Mouse (Mus musculus) midbrain, embryonic 12.5 days (tissue): Measurements from ENCODE around the gene Cpa4. TPM values are rescaled to one million over a fixed set of nuclear protein-coding genes. Genes with fewer than 3 reads are reported as not detected.
A peak's percentile ranks its signal among the peaks of the same experiment; 100 is the strongest.

Experiments used
- ATAC-seq: fragments of 200-750 bp; cut with Nextera tagmentation; 2 replicates; pipeline ENCODE4 v1.8.0; 2017; ENCODE audit warnings: low read depth, moderate TSS enrichment, moderate library complexity; ENCODE audit not compliant: low FRiP score
- H3K27ac ChIP-seq: fragments of 300-500 bp; sonication (generic); replicated peaks from 2 replicates; pipeline ENCODE4 v1.5.1; 2016; ENCODE audit warnings: mild to moderate bottlenecking
- H3K27me3 ChIP-seq: fragments of 300-500 bp; sonication (generic); 2 replicates; pipeline ENCODE4 v1.6.1; 2016; ENCODE audit warnings: mild to moderate bottlenecking
- H3K36me3 ChIP-seq: fragments of 300-500 bp; sonication (generic); 2 replicates; pipeline ENCODE4 v1.6.1; 2016
- H3K4me1 ChIP-seq: fragments of 300-500 bp; sonication (generic); 2 replicates; pipeline ENCODE4 v1.6.1; 2016
- H3K4me2 ChIP-seq: fragments of 300-500 bp; sonication (generic); replicated peaks from 2 replicates; pipeline ENCODE4 v1.6.1; 2016; ENCODE audit warnings: mild to moderate bottlenecking, moderate library complexity
- H3K4me3 ChIP-seq: fragments of 300-500 bp; sonication (generic); 2 replicates; pipeline ENCODE4 v1.5.1; 2016; ENCODE audit warnings: mild to moderate bottlenecking
- H3K9ac ChIP-seq: fragments of 300-500 bp; sonication (generic); replicated peaks from 2 replicates; pipeline ENCODE4 v1.6.1; 2016; ENCODE audit warnings: mild to moderate bottlenecking, moderate library complexity
- H3K9me3 ChIP-seq: fragments of 300-500 bp; sonication (generic); 2 replicates; pipeline ENCODE4 v1.6.1; 2016; ENCODE audit warnings: mild to moderate bottlenecking
- WGBS: fragments of 180-500 bp; shearing (Covaris S2); methylation state at CpG from one replicate; pipeline ENCODE4 v1.1.7; 2016; 5-methylcytosine and 5-hydroxymethylcytosine counted together
- polyA plus RNA-seq: library from polyadenylated mRNA; unstranded; fragments of >200 nt; fragmentation: Nextera tagmentation; extraction: Ambion mirVana; gene quantifications from 2 replicates; pipeline ENCODE4 v1.2.1, GENCODE M21; 2016

Cpa4 gene
- polyA plus RNA-seq, 1 experiment from 2014 or later, result 1.6 TPM

DNA sequence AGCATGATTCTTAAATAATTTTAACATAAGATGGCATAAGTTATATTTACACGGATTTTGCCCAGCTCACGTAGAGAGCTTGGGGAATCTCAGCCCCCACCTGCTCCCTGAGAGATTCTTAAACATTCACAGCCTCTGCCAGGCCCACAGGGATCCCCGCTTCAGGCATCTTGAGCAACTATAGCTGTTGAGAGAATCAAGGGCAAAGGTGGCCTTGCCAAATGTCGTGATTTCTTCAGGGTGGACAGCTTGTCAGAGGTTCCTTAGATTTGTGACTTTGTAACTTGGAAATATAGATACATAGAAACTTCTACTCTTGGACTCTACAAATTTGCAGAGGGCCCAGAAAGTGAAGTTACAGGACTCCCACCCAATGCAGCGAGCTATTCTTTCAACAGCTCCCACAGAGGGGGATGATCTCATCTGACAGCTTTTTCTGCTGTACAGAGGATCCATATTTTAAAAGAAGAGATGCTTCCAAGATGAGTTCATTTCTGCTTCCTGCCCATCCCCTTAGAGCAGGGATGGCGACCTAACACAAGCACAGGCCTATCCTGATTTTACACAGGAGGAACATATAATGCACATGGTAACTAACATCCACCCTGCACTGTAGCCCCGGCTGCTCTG lies 14.7 kb upstream of the Cpa4 start:
- no peak overlapping the region for H3K4me2 ChIP-seq
- no peaks in the 10 kb centered on the region for H3K36me3 ChIP-seq
- 73% methylated on average over 7 of the region's 7 CpGs for WGBS
- 0 out of 2 replicates have a peak, but pooled peaks cover 3% of the 10 kb centered on the region for H3K9me3 ChIP-seq
- H3K27me3 ChIP-seq, result no peaks in the 10 kb centered on the region
- H3K4me3 ChIP-seq, result no peak overlapping the region
- no peak for ATAC-seq
- H3K27ac ChIP-seq, result no peak overlapping the region; the same call in 1 of the 2 replicates
- H3K4me1 ChIP-seq, result peaks cover 34% of the 10 kb centered on the region
- no peak overlapping the region for H3K9ac ChIP-seq

DNA sequence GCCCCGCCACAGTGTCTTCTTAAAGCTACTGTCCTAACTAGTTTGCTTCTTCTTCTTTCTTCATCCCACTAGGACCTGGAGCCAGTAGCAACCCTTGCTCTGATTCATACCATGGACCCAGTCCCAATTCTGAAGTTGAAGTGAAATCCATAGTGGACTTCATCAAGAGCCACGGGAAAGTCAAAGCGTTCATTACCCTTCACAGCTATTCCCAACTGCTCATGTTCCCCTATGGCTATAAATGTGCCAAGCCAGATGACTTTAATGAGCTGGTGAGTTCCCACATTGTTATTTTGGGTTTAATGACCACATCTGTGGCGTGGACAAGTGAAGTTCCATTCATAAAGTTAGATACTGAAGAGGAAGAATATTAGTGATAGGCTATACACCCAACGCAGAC lies 14.1 kb upstream of the Cpa4 start:
- peaks cover 29% of the 10 kb centered on the region for H3K4me1 ChIP-seq
- H3K9me3 ChIP-seq, result 0 out of 2 replicates have a peak, but pooled peaks cover 3% of the 10 kb centered on the region
- ATAC-seq, result no peak
- 91% methylated on average over 5 of the region's 5 CpGs for WGBS
- H3K27me3 ChIP-seq, result no peaks in the 10 kb centered on the region
- no peak overlapping the region for H3K4me2 ChIP-seq
- no peak overlapping the region for H3K4me3 ChIP-seq
- H3K9ac ChIP-seq, result no peak overlapping the region
- H3K36me3 ChIP-seq, result no peaks in the 10 kb centered on the region
- no peak overlapping the region for H3K27ac ChIP-seq

DNA sequence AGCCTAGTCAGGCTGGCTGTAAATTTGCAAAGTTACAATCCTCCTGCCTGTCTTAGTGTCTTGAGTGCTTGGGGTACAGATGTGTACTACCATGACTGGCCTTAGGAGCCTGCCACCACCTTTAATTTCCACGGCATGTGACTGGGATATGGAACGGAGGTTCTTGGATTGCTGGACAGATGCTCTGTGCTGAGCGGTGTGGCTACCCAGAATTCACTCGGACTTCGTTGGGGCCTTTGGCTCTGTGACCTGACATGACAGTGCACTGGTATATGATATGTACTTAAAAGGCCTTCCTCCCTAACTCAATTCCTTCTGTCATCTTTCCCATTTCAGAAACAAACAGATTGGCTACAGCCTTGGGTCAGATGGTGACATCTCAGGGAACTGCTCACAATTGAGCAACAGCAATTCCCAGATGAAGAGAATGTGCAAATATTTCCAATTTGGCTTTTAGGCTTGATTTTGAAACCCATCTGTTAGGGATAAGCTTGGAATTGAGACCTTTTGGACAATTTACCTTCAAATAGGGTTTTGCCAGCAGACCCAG lies 13.5 kb upstream of the Cpa4 start:
- Histone ChIP-seq H3K36me3 (no peaks in the 10 kb centered on the region), H3K9ac (no peak overlapping the region), H3K4me3 (no peak overlapping the region), H3K27me3 (no peaks in the 10 kb centered on the region), H3K4me1 (peaks cover 23% of the 10 kb centered on the region), H3K27ac (no peak overlapping the region), H3K4me2 (no peak overlapping the region), H3K9me3 (0 out of 2 replicates have a peak, but pooled peaks cover 3% of the 10 kb centered on the region)
- no peak for ATAC-seq
- 93% methylated on average over 5 of the region's 5 CpGs for WGBS

- H3K4me3 ChIP-seq, result no peak overlapping the region
- no peak overlapping the region for H3K9ac ChIP-seq
- no peaks in the 10 kb centered on the region for H3K27me3 ChIP-seq
- H3K36me3 ChIP-seq, result no peaks in the 10 kb centered on the region
- ATAC-seq, result no peak
- H3K4me1 ChIP-seq, result peaks cover 18% of the 10 kb centered on the region
- no peak overlapping the region for H3K27ac ChIP-seq
- H3K4me2 ChIP-seq, result no peak overlapping the region
- H3K9me3 ChIP-seq, result no peaks in the 10 kb centered on the region
- WGBS, result 27% methylated on average over 3 of the region's 9 CpGs
These were observed 12.1 kb upstream of the Cpa4 start for GRCm38 (mm10) chr6:30556080-30556479.

GRCm38 (mm10) chr6:30559726-30560125 lies 8.4 kb upstream of the Cpa4 start:
- Histone ChIP-seq H3K27me3 (no peaks in the 10 kb centered on the region), H3K36me3 (no peaks in the 10 kb centered on the region), H3K9me3 (no peaks in the 10 kb centered on the region), H3K4me3 (no peak overlapping the region), H3K27ac (no peak overlapping the region), H3K4me1 (no peaks in the 10 kb centered on the region), H3K9ac (no peak overlapping the region), H3K4me2 (no peak overlapping the region)
- ATAC-seq, result no peak
- 52% methylated on average over 1 of the region's 1 CpGs for WGBS

DNA sequence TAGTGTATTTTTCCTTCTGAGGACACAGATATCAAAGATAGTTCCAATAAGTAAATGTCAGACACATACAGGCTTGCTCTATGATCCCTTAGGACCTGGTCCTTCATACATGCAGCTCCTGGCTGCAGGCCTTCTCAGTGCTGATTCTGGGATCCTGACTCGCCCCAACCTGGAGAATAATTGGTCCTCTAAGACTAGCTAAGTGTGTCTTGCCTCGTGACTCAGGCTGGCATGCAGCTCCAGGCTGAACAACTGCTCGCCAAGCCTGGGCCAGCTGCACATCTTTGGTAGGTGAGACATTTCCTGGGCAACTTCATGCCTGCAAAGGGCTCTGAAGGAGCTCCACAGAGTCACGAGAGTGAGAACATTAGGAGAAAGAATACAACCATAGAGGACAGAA lies 6.0 kb upstream of the Cpa4 start:
- H3K4me3 ChIP-seq, result no peak overlapping the region
- H3K4me1 ChIP-seq, result no peaks in the 10 kb centered on the region
- H3K27ac ChIP-seq, result no peak overlapping the region
- no peak overlapping the region for H3K9ac ChIP-seq
- no peak for ATAC-seq
- no peaks in the 10 kb centered on the region for H3K36me3 ChIP-seq
- no peak overlapping the region for H3K4me2 ChIP-seq
- 75% methylated on average over 4 of the region's 4 CpGs for WGBS
- H3K27me3 ChIP-seq, result no peaks in the 10 kb centered on the region
- H3K9me3 ChIP-seq, result no peaks in the 10 kb centered on the region

- WGBS, result 91% methylated on average over 6 of the region's 6 CpGs
- no peak overlapping the region for H3K27ac ChIP-seq
- no peaks in the 10 kb centered on the region for H3K9me3 ChIP-seq
- H3K4me3 ChIP-seq, result no peak overlapping the region
- H3K36me3 ChIP-seq, result no peaks in the 10 kb centered on the region
- no peak for ATAC-seq
- no peaks in the 10 kb centered on the region for H3K27me3 ChIP-seq
- H3K4me2 ChIP-seq, result no peak overlapping the region
- H3K4me1 ChIP-seq, result no peaks in the 10 kb centered on the region
- H3K9ac ChIP-seq, result no peak overlapping the region
These were observed 4.6 kb upstream of the Cpa4 start for GRCm38 (mm10) chr6:30563575-30563974.

- no peak for ATAC-seq
- WGBS, result 96% methylated on average over 6 of the region's 6 CpGs
- H3K4me1 ChIP-seq, result no peaks in the 10 kb centered on the region
- H3K4me2 ChIP-seq, result no peak overlapping the region
- H3K9ac ChIP-seq, result no peak overlapping the region
- no peaks in the 10 kb centered on the region for H3K9me3 ChIP-seq
- no peak overlapping the region for H3K27ac ChIP-seq
- H3K4me3 ChIP-seq, result no peak overlapping the region
- no peaks in the 10 kb centered on the region for H3K36me3 ChIP-seq
- no peaks in the 10 kb centered on the region for H3K27me3 ChIP-seq
These were observed 4.1 kb upstream of the Cpa4 start for GRCm38 (mm10) chr6:30564051-30564450.

GRCm38 (mm10) chr6:30569331-30569730 lies 1.2 kb downstream of the Cpa4 start:
- no peak for ATAC-seq
- Histone ChIP-seq H3K27ac (no peak overlapping the region), H3K9ac (no peak overlapping the region), H3K36me3 (no peaks in the 10 kb centered on the region), H3K27me3 (peaks cover 12% of the 10 kb centered on the region; the same call in 1 of the 2 replicates), H3K4me2 (no peak overlapping the region), H3K4me3 (no peak overlapping the region), H3K4me1 (peaks cover 14% of the 10 kb centered on the region), H3K9me3 (no peaks in the 10 kb centered on the region)
- whole genome bisulfite sequencing, result 90% methylated on average over 10 of the region's 10 CpGs

DNA sequence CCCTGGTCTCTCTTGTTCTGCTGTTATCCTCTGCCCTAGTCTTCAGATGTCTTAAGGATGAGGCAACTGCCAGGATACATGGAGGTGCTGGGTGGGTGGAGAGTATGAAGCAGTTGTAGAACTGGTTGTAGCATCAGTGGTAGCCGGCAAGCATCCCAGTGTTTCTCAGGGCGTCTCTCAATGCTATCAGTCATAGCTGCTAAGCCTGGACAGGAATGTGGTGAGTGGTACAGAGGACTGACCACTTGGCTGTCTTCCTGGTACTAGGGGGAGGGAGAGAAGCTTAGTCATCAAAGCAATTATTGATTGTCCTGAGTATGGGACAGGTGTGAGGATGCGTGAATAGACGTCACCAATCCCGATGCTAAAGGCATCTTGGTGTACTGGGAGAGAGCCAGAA lies 1.8 kb downstream of the Cpa4 start:
- 88% methylated on average over 5 of the region's 5 CpGs for WGBS

DNA sequence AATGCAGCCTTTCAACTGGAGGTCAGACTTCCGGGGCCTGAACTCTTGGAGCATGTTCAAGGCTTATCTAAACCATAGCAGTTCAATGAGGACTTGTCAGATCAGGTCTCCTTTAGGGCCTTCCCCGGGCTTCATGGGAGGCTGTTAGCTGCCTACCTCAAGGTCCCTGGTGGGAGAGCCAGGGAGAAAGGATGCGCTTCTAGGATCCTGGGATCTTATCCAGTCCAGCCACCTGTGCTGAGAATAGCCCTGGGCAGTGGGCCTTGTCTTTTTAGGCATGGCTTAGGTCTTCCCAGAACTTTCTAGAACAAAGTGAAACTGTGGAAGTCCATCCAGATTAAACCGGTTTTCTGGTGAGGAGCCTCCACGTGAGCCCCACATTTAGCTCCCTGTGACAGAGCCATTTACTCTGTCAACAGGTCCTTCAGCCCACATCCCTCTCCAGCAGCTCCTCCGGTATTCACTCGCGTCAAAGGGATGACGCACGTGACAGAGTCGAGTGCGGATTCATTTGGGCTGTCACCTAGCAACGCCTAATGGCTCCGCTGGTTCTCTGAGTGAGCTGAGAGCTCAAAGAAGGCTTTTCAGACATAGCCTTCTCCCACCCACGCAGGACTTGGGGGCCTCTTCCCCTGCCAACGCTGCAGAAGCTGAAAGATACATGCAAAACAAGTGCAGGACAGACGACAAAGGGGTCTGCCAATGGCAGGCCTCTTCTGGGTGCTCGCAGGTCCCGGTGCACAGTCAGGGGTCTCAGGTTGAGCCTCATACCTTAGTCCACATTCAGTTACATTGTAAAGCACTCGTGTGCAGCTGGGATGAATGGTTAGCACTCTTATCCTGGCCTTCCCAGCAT lies 4.5 kb downstream of the Cpa4 start:
- Histone ChIP-seq H3K4me2 (0 out of 2 replicates have a peak overlapping the region, but pooled peaks have one; percentile 15), H3K36me3 (no peaks in the 10 kb centered on the region), H3K27ac (peak overlapping the region; percentile 74), H3K9ac (0 out of 2 replicates have a peak overlapping the region, but pooled peaks have one; percentile 20), H3K9me3 (no peaks in the 10 kb centered on the region), H3K27me3 (peaks cover 12% of the 10 kb centered on the region), H3K4me1 (peaks cover 14% of the 10 kb centered on the region), H3K4me3 (no peak overlapping the region)
- peak; percentile 93 for ATAC-seq
- WGBS, result 31% methylated on average over 20 of the region's 20 CpGs

More for the DNA sequence above, 1.8 kb downstream of the Cpa4 start:
- H3K36me3 ChIP-seq, result no peaks in the 10 kb centered on the region
- H3K9ac ChIP-seq, result no peak overlapping the region
- no peak overlapping the region for H3K4me3 ChIP-seq
- no peak overlapping the region for H3K4me2 ChIP-seq
- no peaks in the 10 kb centered on the region for H3K9me3 ChIP-seq
- ATAC-seq, result no peak
- no peak overlapping the region for H3K27ac ChIP-seq
- H3K27me3 ChIP-seq, result peaks cover 12% of the 10 kb centered on the region
- peaks cover 14% of the 10 kb centered on the region for H3K4me1 ChIP-seq

DNA sequence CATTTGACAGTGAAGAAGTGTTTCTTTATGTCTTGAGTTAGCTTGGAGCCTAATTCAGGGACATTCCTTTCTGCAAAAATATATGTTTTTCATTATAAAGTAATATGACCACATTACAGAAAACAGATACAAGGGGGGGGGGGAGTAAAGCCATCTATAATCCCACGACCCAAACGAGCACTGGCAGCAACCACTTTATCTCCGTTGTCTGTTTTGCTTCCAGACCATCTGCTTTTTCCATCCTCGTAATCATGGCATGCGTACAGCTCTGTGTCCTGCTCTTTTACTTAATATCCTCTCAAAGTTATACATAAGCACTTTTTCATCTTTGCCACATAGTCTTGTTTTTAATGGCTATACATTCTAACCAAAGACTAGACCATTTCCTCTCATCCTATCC lies 5.2 kb downstream of the Cpa4 start:
- H3K36me3 ChIP-seq, result no peaks in the 10 kb centered on the region
- H3K27me3 ChIP-seq, result peaks cover 12% of the 10 kb centered on the region
- no peak overlapping the region for H3K4me2 ChIP-seq
- H3K4me3 ChIP-seq, result no peak overlapping the region
- H3K27ac ChIP-seq, result peak overlapping the region; percentile 74
- no peak for ATAC-seq
- no peak overlapping the region for H3K9ac ChIP-seq
- WGBS, result 69% methylated on average over 5 of the region's 5 CpGs
- H3K4me1 ChIP-seq, result peaks cover 14% of the 10 kb centered on the region
- H3K9me3 ChIP-seq, result no peaks in the 10 kb centered on the region
